Mouse (Mus musculus) hematopoietic stem cell, adult 5-6 weeks (primary cell): ENCODE results near the gene Rassf6. TPM values are rescaled to one million over a fixed set of nuclear protein-coding genes. Genes with fewer than 3 reads are reported as not detected.

Experiments used
- ATAC-seq, 2 experiments: fragments of 125-278 bp in 1 of 2; replicated peaks in 1 of 2; 2 replicates each; pipeline ENCODE4 v1.8.0; 2016 to 2017; ENCODE audit warnings: inconsistent platforms in 2 of 2, mild to moderate bottlenecking in 2 of 2, moderate number of reproducible peaks in 2 of 2, low read depth in 1 of 2, moderate TSS enrichment in 1 of 2; ENCODE audit not compliant: low FRiP score in 2 of 2, poor library complexity in 2 of 2, severe bottlenecking in 2 of 2, insufficient read depth in 1 of 2, low TSS enrichment in 1 of 2
- total RNA-seq: library from RNA; stranded (forward); fragments of 172-1452, 232-1000 nt; gene quantifications from 2 replicates; pipeline ENCODE4 v1.2.3, GENCODE M21; 2017

The Rassf6 gene
- total RNA-seq: 2.0 and 5.3 TPM in 2 replicates

DNA sequence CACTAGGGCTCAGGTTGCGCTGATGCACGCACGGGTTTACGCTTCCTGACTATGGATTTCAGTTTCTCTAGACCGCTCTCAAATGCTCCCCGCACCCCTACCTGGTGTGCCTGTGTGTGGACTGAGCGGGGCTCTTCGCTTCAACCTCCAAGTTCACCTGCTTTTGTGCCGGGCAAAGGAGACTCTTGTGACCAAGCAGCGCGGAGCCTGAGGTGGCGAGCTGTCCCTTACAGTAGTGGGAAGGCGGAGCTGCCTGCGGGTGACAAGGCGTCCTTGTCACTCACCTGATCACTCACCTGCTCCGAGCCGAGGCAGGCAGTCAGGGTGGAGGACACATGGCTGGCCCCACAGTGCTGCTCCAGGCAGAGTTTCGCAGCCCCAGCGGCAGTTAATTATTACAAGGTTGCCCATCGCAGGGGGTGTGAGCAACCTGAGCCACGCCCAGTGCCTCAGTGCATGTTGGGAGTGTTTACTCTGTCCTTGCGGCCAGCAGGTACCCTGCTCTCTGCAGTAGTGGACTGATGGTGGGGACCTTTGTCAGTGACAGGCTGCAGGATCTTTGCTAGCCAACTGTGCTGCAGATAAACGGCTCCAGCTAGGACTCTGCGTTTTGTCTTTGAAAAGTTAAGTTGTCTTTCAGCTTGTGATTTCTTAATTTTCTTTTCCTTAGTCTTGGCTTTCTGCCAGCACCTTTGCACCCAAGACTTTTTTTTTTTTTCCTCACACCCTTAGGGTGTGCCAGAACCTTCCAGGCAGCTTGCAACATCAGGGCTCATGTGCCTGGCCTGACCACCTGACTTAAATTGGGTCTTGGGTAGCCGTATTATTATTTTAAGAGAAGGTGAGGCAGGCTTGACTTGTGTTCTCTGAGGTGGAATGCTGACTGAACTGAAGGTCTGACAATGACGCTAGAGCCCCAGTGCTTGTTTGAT is at the start of gene Rassf6:
Gene Rassf6 (minus strand): TSS at position 372 of the 932 bp plus-strand sequence.
- peak; percentile 78 to 86 for ATAC-seq

DNA sequence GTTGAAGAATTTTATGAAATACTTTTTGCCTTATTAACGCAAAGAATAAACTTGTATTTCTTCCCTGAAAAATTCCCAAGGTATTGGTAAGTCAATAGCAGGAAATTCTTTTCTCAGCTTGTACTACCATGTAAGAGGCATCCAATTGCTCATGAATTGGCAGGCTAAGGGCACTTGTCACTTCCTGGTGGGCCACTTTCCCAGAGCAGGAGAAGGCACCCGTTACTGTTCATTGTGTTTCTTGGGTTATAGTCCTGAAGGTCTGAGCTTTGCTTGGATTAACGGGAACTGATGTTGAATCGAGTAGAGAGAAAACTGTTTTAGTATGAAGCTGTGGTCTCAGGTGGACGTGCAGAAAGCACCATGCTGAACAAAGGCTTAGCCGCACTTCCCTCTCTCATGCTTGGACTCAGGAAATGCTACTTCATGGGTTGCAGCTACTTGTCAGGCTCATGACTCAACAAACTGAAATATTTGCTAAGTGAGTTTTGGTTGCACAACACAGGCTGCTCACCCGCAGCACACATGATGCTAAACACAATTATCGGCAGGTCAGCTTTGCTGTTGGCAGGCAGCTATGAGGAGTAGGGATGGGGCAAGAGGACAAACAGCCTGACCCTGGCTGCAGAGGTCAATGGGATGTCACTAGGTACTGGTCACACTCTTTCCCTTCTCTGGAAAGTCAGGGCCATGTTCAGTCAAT is 49.1 kb upstream of the Rassf6 start:
- ATAC-seq: peak; percentile 94

- ATAC-seq: no peak
Measured at GRCm38 (mm10) chr5:90687913-90688312, 47.5 kb upstream of the Rassf6 start.

DNA sequence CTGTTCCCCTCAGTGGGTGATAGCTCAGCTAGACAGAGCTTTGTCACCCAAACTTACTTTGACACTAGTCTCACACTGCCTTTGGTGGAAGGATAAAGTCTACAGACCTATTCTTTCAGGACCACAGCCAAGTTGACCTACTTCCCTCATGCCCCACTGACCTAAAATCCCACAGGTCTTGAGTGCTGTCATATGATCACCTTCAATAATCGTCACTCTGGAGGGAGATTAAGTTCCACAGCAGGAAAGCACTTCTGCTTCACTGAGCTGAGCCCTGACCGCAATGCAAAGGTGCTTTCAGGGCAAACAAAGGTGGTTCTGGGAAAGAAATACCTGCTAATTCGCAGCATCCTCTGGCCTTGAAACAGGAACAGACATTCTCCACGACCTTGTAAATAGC is 44.5 kb upstream of the Rassf6 start:
- ATAC-seq: no peak

DNA sequence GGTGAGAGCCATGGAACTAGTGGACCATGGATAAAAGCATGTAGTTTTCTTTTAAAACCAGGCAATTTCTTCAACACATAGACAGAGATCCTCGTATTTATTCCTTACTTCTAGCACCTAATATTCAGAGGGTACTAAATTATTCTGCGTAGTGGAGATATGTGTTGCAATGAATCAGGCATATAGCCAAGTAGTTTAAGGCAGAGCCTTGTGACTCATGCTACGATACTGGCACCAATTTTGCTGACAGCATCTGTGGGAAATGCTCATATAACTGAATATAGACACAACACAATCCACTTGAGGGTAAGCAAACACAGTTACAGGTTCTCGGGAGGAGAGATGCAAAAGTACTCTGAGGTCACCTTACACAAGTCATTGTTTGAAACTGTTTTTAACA is 41.4 kb upstream of the Rassf6 start:
- no peak for ATAC-seq

- ATAC-seq: no peak
Measured at GRCm38 (mm10) chr5:90677560-90677959, 37.1 kb upstream of the Rassf6 start.

DNA sequence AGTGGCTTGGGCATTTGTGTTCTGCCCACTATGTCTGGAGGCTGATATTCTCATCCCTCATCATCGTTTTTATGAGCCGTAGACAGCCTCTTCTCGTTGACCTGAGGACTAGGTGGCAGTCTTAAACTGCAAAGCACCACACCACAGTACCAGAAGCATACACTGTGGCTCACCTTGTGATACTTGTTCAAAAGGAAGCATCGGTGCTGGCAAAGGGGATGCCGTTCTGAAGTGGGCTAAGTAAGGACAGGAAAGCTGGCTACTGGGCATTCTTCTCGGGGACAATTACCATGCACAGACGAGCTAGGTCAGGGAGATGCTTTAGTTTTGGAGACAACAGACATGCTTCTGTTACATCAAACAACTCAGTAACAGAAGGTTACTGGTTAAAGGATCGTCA is 21.4 kb upstream of the Rassf6 start:
- peak in 1 of 2 experiments; percentile 33; a peak in 1 of 4 replicates for ATAC-seq

DNA sequence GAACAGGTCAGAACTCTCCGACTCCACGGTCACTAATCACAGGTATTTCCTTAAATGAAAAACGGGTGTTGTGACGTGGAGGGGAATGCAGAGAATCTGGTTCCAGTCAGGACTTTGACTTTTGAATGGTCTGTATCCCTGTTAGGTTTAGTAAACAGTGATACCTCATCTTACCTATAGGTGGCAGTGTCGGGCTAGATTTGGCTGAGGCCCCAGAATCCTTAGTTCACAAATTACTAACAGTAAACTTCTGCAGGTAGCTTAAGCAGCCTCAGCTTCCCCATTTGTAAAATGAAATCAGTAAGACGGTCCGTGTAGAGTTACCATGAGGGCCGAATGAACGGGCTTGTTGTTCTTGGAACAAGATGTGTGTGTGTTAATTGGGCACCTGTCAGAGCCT is 21.0 kb upstream of the Rassf6 start:
- peak; percentile 91 for ATAC-seq

DNA sequence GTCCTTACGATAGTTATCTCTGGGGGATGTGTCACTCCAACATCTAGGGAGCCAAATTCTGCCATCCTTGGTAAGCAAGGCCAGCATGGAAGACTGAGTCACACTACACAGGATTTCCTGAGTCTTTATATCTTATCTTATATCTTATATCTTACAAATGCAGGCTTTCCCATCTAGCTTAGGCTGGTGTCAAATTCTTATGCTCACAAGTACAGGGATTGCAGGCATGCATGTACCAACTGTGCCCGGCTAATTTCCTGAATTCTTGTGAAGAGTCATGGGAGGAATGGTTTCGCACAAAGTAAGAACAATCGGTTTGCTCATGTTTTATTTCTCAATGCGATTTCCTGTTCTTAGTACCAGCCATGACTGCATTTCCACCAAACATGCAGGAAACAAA is 20.0 kb upstream of the Rassf6 start:
- ATAC-seq: no peak

DNA sequence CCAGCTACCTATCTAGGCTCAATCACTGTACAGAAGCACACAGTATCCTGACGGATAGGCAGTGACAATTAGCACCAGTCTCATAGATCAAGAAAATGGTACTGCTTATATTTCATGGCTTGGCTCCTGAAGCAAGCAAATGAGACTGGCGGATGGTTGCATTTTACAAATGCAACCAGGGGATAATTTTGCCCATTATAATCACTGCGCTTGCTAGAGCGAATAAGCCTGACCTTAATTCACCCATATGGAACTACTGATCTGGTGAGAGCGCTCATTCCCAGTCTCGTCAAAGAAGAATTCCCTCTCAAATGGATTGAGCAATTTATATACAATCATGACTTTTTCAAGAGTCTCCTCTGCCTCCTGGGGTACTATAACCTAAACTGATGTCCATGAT is 16.2 kb upstream of the Rassf6 start:
- no peak for ATAC-seq

DNA sequence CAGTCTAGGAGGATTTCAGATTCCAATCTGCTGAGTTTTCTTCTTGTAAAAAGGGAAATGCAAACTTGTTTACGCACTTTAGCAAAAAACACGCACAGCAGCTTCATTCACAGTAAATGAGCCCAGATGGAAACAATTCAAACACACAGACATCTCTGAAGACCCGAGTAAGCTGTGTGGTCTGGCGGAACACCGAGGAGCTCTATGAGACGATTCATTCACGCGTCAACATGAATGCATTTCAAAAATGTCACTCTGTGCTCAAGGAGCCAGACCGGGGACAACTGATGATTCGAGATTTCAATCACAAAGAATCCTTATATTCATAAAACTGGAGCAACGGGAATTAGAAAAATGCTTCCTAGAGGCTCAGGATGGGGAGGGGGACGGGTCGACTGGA is 15.4 kb upstream of the Rassf6 start:
- ATAC-seq: no peak

GRCm38 (mm10) chr5:90654798-90655197 is 14.3 kb upstream of the Rassf6 start:
- no peak; a peak in 1 of 4 replicates for ATAC-seq

- peak; percentile 50 to 77; a peak in 3 of 4 replicates for ATAC-seq
Measured at GRCm38 (mm10) chr5:90652724-90653123, 12.3 kb upstream of the Rassf6 start.

DNA sequence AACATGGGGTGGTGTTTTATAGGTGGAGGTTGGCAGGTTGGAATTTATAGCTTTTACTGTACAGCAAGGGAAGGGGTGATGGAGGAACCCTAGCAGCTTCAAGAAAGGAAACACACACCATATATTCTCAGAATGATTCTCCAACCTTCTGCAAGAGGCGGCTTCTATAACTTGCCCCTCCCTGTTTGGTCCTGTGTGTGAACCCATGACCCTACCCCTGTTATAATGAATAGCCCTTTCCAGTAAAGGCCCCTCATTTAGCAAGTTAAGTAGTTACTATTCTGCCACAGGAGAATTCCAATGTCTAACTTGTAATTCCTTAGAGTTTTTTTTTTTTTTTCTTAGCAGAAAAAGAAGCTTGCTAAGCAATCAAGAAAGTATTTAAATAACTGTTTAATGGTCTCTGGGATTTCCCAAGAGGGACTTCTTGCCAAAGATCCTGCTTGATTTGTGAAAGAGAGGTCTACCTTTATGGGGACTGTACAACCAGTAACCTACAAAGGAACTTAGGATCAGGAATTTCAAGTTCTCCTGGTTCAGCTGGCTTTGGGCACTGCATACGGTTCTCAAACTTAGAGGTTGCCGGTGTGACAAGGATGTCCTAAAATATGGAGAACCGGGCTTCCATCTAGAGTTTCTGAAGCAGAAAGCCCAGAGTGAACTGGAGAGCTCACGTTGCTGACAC is 10.2 kb upstream of the Rassf6 start:
- no peak for ATAC-seq

DNA sequence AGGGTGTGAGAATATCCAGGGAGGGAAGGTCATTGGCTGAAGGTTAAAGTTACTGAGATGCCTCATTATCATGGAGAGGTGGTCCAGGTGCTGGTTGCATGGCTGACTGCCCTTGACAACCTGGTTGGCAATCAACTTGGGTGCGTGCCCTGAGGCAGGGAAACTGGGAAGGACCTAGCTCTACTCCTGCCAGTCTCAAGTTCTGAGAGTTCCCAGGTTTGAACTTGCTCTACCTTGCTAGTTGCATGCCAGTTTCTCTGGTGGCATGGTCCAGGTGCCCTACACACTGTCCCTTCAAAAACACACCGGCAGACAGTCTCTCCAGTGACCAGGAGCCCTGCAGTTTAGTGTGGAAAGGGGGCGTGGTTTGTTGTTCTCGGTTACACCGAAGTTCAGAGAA is 7.0 kb upstream of the Rassf6 start:
- ATAC-seq: no peak

- ATAC-seq: no peak
Measured at GRCm38 (mm10) chr5:90646398-90646797, 5.9 kb upstream of the Rassf6 start.

GRCm38 (mm10) chr5:90645579-90645978 is 5.1 kb upstream of the Rassf6 start:
- no peak for ATAC-seq

DNA sequence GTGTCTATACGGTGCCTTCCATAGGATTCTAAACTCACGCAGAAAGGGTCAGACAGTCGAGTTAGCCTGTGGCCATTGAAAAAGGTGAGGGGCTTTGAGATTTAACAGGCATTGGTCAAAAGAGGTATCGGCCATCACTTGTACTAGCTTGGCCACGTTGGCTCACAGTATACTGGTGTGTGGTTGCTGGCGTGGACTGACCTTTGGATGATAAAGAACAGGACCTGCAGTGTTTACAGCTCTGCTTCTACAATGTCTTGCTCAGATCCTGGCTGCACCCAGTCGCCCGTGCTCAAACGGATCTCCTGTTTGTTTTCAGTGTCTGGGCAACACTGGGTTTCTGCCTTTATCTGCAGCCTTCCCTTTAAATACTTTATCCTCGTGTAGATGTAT is 757 bp upstream of the Rassf6 start:
- no peak for ATAC-seq
